Mouse (Mus musculus): Measurements from ENCODE around the gene Pcbp4.
"Not testable (repeated sequence)": the region's sequence is repeated elsewhere in the genome, so short reads cannot be mapped to it uniquely, and the experiment has no call there.

- not testable (repeated sequence) for TF ChIP-seq FLI1 (IDR thresholded peaks at IDR 0.05; ENCODE audit: low read length); GATA1 (IDR thresholded peaks at IDR 0.05; ENCODE audit: borderline replicate concordance, low read length)
These were observed 34.5 kb downstream of the Pcbp4 start for GRCm38 (mm10) chr9:106487602-106488001.

Data from megakaryocyte, embryonic 14.5 days (primary cell).